Mouse (Mus musculus): ENCODE measurements around the gene Mt3.
"Not testable (repeated sequence)": the region's sequence is repeated elsewhere in the genome, so short reads cannot be mapped to it uniquely, and the experiment has no call there.

The Mt3 gene

DNA sequence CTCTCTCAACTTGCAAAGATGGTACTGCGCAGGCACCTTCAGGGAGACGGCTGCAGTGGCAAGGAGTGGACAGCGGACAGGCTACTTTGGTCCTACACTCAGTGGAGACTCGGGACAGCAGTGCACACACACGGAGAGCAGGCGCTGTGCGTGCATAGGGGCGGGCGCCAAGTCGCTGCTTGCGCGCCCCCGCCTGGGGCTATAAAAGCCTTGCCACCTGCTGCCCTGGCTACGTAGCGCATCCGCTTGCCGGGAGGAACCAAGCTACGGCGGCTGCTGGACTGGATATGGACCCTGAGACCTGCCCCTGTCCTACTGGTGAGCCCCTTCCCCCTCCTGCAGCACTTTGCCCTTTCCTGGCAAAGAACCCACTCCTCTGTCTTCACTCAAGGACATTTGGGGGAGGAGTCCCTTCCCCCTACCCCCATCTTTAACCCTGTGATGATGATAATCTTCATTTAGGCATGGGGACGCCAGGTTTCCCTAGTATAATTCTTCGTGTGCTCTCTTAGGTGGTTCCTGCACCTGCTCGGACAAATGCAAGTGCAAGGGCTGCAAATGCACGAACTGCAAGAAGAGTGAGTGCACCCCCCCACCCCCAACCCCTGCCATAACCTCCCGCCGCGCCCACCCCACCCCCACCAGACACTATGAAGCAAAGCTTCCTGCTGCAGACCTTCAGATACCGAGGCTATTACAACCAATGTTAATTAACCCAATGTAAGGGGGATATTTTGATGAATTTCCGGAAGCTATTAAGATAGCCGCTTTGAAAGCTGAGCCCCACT is at the start of gene Mt3:
TSS of gene Mt3 (plus strand) at position 95 of the 788 bp plus-strand sequence.
- in situ Hi-C loops (cut with MboI, MseI) = no loop called here

DNA sequence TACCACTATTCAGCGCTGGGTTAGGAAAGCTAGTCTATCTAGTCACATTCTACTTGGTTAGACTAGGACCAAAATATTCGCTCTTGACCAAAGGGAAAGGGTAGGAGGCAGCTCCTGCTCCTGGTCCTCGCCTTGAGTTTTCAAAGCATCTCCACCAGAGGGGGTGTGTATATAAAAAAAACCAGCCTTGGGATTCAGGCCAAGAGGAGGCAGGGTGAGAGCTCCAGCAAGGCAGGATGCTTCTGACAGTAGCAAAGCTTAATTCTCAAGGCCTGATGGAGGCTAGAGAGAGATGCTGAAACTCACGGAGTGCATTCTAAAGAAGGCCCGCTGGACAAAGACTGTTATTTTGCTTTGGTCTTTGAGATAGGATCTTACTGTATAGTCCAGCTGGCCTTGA is 48.3 kb upstream of the Mt3 start:
- in situ Hi-C loops (cut with MboI, MseI) = no loop called here

DNA sequence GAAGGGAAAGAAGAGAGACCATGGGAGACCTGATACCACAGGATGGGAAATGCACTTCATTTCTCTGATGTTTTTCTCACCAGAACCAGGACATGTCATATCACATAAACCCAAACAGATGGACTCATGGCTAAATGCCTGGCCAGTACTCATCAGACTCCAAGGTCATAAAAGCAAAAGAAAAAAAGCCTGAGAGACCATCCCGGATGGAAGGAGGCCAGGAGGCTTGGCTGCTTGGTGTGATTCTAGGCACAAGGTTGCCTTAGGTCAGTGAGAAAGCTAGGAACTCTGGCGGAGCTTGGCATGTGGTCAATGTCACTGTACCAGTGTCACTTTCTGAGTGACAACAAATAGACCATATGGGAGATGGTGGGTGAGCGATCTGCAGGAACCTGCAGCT is 44.5 kb upstream of the Mt3 start:
- in situ Hi-C loops (cut with MboI, MseI) = no loop called here

DNA sequence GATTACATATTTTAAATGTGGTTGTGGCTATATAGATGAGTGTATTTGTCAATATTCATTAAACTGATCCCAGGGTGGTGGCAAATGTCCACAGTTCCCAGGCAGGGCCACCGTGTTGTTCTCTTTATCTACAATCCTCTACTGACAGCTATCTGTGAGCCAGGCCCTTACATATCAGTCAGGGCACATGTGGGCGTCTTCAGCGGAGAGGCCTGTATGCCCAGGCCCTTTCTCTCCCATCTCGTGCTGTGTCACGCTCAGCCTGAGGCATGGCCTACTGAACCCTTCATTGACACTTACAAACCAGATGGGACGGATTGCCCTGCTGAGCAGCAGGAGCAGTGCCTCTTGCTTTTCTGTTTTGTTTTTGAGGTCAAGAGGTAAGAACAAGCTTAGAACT is 43.0 kb upstream of the Mt3 start:
- in situ Hi-C loops (cut with MboI, MseI) = no loop called here

DNA sequence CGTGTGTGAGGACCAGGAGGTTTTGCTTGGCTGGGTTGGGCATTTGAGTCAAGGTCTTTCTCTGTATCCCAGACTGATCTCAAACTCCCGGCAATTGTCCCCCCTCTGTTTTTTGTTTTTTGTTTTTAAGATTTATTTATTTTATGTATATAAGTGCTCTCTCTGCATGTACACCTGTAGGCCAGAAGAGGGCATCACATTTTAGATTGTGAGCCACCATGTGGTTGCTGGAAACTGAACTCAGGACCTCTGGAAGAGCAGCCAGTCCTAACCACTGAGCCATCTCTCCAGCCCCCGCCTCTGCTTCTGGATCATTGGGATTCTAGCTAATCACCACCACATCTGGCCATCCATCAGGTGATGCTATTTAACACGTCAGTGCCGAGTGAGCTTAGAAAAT is 42.6 kb upstream of the Mt3 start:
- in situ Hi-C loops (cut with MboI, MseI) = no loop called here

DNA sequence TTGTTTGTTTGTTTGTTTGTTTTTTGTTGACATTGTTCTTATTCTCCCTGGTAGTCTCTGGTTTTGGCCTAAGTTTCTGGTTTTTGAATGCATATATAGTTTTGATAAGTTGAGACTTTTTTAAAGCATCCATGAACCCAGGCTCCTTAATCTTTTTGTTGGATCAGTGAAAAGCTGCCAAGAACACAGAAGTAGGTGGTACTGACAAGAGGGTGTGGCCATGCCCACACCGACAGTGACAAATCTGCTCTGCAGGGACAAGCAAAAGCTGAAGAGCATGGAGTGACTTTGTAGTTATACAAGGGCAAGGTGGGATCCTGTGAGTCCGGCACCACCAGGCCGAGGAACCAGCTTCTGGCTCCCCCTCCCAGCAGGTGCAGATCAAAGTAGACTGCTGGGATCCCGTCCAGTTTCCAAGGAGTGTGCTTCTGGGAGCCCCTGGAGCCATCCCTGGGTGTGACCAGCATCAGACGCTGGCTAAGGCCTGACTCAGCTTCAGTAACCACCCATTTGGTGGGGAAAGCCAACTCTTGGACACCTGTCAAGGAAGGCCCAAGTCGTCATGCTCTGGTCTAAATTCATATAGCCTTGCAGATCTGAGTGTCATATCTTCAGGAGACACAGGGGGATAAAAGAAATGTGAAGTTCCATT is 41.8 kb upstream of the Mt3 start:
- in situ Hi-C loops (cut with MboI, MseI) = no loop called here

DNA sequence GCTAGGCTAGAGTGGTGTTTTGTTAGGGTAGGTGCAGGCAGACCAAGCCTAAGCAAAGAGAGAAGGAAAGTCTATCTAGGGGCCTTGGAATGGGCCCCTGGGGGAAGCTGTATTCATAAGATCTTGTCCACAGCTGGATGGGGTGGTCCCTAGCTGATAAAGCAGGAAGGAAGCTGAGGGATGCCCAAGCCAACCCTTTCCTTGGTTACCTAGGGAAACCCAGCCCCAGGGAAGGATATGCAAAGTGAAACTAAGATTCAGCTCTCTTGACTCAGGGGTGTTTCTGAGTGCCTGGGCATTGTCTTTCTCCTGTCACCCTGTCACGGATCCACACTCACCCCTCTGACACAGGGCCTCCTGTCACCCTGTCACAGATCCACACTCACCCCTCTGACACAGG is 39.0 kb upstream of the Mt3 start:
- in situ Hi-C loops (cut with MboI, MseI) = no loop called here

DNA sequence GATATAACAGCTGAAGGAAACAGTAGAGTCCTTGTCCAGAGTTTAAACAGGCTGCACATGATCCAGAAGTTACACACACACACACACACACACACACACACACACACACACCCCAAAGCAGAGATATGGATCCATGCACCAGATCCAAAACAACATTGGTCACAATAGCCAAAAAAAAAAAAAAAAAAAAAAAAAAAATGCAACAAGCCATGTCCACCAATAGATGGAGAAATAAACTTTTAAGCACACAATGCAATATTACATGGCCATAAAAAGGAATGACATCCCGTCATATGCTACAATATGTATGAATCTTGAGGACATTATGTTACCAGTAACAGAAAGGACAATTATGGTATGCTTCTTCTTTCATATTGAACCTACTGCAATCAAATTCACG is 38.4 kb upstream of the Mt3 start:
- in situ Hi-C loops (cut with MboI, MseI) = no loop called here

DNA sequence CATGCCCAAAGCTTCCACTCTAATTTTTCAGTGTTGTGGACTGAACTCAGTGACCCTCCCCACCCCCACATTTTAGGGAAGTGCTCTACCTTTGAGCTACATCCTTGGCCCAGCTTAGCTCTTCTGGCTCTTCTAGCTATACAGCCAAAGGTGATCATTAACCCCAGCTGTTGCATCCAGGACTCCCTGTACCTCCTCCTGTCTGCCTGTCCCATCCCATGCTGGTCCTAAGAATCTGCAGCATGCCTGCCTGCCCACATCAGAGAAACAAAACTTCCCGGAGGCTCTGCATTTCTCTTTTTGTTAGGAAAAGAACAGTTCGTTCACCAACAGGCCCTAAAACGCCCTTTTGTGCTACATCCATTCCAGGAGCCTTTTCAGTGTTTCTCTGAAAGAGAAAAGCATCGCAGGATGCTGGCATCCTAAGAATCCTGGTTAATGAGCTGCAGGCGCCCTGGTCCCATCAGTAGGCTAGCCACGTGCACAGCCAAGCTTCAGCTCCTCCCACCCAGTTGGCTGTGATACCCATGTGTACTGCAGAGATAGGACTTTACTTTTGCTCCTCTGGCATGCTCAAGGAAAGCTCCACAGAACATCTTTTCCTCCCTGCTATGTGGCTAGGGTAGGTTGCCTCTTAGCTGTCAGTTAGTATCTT is 33.5 kb upstream of the Mt3 start:
- in situ Hi-C loops (cut with MboI, MseI) = no loop called here

DNA sequence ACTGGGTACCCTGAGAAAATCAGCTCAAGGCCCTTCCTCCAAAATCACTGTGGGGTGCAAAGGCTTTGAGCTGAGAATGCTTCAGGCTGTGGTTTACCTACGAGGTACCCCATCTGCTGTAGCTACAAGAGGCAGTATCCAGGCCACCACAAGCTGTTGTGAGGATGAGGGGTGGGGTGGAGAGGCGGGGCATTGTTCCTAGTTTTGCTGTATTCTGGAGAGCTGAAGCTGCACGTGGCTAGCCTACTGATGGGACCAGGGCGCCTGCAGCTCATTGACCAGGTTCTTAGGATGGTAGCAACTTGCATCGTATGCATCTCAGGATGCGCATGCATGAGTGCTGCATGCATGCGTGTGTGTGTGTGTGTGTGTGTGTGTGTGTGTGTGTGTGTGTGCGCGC is 30.8 kb upstream of the Mt3 start:
- in situ Hi-C loops (cut with MboI, MseI) = no loop called here

DNA sequence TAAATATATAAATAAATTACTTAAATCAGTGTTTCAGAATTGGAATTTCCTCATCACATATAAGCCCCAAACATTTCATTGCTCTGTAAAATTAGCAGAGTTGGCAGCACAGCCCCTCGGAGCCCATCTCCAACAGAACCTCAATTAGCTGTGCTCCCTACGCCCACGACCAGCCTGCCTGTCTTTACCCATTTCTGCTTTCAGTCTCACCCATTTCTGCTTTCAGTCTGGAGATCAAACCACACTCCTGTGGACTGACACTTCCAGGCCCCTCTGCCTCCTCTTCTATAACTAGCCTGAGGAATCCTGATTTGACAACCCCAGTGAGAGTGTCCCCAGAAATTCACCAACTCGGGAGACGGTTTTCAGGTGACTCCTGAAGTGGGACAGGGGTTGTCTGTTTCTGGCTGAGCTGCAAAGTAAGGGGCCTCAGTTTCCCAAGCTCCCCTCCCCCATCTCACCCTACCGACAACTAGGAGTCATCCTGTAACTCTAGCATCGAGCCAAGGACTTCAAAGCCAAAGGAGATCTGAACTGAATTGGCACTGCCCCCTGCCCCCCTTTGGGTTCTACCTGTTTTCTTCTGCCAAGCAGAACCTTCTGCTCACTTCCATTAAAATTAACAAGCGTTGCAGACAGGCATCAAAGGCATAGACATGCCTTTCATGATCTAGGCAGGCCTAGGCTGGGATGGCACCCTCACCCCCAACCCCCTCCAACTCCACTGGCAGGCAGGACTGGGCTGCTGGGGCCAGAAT is 29.5 kb upstream of the Mt3 start:
- in situ Hi-C loops (cut with MboI, MseI) = no loop called here

DNA sequence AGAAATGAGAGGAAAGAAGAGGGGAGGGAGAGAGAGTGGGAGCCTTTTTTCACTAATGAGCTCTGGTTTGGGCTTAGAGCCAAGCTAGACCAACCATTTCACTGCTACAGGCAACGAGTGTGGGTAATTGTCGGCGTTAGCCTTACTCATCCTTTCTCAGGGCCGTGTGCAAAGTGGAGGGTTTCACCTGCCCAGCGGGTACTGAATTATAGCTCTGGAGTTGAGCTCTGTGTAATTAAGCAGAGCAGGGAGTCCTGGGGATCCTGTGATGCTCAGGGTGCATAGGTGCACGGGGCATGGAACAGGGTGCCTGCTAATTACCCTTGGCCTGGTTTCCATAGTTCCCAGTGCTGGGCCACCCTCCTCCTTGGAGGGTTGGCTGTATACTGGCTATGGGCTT is 24.7 kb upstream of the Mt3 start:
- in situ Hi-C loops (cut with MboI, MseI) = no loop called here

DNA sequence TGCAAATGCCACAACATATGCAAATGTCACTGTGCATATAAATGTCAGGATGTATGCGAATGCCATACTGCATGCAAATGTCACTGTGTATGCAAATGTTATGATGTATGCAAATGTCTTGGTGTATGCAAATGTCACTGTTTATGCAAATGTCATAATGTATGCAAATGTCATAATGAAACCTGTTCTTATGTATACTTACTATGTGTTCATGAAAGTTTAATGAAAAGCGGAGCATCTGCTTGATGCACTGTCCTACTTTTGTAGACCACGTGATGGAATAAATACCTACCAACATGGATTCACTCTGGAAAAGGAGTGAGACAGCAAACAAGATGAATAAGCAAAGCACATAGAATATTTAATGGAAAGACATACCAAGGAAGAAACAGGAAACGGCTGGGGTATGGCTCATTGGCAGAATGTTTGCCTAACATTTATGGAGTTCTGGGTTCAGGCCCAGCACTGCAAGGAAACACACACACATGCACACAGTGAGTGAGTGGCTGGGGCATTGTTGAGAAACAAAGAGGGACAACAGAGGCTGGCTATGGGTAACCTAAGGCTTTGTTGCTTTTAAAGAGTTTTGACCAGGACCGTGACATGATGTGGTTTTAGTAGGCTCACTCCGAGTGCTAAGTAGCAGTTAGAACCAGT is 23.1 kb upstream of the Mt3 start:
- in situ Hi-C loops (cut with MboI, MseI) = no loop called here

DNA sequence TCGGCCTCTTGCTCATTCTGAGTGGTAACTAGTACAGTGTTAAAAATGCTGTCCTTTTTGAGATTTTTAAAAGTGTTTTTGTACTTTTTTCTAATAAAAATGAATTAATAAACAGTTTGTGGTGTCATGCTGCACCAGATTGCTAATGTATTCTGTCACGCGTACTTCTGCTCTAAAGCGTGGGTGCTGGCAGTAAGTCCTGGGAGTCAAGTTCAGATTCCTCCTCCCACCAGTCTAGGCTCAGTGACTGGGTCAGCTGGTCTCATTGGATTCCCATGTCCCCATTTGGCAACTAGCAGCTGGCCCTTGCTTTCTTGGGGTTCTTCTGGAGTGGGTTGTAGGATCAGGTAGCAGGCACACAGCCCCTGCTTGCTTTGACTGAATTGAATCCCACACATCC is 22.3 kb upstream of the Mt3 start:
- in situ Hi-C loops (cut with MboI, MseI) = no loop called here

DNA sequence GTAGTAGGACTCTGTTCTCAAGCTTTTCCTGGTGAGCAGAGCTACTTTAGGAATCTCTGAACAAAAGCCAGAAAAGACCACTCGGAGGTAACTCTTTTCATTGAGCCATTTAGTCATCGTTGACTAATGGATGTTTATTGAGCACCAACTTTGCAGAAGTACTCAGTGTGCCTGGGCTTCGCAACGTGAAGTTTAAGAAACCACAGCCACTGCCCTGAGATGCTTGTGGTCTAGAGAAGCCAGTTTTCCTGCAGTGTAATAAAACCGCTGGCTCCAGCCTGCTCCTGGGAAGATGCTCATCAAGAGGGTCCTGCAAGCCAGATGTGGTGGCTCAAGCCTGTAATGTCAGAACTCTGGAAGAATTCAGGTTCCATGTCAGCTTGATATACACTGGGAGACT is 20.3 kb upstream of the Mt3 start:
- in situ Hi-C loops (cut with MboI, MseI) = no loop called here

DNA sequence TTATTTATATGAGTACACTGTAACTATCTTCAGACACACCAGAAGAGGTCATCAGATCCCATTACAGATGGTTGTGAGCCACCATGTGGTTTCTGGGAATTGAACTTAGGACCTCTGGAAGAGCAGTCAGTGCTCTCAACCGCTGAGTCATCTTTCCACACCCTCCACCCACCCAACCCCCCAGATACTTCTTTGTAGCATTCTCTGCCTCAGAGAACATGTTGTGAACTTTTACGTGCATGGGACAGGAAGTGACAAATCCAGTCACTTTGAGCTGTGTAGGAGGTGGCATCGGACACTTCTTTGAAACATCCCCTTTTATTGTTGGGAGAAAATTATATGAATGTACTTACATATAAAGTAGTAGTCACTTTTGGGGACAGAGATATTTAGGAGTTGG is 17.8 kb upstream of the Mt3 start:
- in situ Hi-C loops (cut with MboI, MseI) = not testable (repeated sequence)

DNA sequence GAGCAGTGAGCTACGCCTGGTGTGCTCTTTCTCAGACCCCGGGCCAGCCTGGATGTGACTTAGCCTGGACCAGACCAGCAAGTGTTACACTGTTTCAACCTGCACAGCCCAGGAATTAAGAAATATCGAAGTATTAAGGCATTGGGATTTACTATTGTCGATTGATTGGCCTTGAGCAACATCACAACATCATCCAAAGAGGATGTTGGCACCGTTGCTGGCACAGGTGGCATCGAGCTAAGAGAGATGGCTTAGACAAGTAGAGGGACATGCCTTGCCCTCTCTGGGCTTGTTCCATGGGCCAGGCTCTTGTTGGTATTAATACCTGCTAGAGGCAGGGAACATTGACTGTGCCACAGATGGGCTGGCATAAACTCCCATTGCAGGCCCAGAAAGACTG is 16.9 kb upstream of the Mt3 start:
- in situ Hi-C loops (cut with MboI, MseI) = no loop called here

DNA sequence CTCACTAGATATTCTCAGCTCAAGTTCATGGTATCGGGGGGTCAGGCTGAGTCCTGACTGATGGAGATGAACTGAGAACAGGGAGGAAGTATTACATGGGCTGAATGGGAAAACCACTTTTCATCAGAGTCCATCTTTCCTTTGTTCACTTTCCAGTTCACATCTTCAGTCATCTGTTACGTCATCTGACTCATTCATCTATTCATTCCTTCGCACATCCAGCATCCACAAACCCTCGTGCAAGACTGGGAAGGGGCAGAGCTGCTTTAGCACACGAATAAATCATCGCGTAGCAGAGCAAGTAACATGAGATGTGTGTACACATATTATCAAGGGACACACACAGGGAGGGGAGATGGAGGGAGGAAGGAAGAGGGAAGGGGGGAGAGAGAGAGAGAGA is 16.2 kb upstream of the Mt3 start:
- in situ Hi-C loops (cut with MboI, MseI) = no loop called here

DNA sequence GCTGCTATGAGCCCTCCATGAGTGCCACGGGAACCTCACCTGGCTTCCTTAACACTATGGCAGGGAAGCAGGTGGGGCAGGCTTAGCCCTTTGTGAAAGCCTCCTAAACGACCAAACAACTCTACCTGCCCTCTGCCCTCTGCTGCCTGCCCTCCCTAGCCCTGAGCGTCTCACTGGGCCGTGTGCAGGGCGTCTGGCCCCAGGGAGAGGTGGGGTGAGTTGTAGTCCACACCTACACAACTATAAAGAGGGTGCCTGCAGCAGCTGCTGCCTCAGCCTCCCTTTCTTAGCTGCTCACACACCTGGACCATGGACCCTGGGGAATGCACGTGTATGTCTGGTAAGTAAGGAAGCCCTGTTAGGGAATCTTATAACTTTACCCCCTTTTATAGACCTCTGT is 15.5 kb upstream of the Mt3 start, which contains the start of gene Mt4:
TSS of gene Mt4 (plus strand) at position 265 of the 400 bp plus-strand sequence.
- in situ Hi-C loops (cut with MboI, MseI) = no loop called here

DNA sequence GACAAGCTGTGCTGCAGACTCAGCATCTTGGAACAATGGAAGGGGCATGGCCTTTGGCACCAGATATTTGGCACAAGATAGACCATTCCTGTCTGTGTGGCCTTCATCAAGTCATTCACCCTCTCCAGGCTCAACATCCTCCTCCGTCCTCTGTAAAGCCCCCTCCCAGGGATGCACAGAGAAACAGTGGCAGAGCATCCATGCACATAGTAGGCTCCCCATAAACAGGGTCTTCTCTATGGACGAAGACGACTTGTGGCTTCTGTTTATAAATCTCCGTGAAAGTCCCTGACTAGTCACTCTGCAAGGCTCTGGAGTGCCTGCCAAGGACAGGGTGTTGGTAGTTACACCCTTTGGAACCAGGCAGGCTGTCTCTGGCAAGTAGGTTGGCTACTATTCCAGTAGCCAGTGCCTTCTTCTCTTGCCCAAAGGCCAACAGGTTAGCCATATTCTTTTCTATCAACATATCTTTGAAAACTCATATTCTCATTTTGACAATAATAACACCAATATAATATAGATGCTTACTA is 12.1 kb upstream of the Mt3 start:
- in situ Hi-C loops (cut with MboI, MseI) = no loop called here

DNA sequence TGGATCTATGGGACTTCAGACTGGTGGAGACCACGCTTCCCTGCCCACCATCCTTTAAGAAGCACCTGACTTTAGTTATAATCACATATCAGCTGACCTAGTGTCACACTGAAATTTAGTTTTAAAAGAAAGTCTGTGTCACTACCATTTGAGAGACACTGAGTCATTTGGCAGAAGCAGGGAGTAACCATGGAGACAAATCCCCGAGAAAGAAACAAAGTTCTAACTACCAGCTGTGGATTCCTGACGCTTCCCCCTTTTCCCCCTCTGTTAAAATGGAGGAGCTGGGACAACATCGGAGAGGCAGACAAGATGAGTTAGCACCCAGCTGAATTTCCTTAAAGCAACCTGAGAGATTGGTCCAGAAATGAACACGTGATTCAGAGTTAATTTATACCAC is 4.2 kb upstream of the Mt3 start:
- in situ Hi-C loops (cut with MboI, MseI) = no loop called here

Measured in T-helper 2 cell (primary cell).